Mouse (Mus musculus): ENCODE data around the gene Snrnp25. TPM values are rescaled to one million over a fixed set of nuclear protein-coding genes. Genes with fewer than 3 reads are reported as not detected.

Snrnp25 gene
- total and polyA plus RNA-seq, 3 experiments: 130 to 158 TPM; not detected in 1

GRCm38 (mm10) chr11:32245614-32246013 is 40.4 kb downstream of the Snrnp25 start (continued):
- TF ChIP-seq MEF2A (IDR thresholded peaks at IDR 0.05; ENCODE audit: extremely low read depth, insufficient replicate concordance, low read depth, low read length, poor library complexity, severe bottlenecking) (peak; percentile 43; the same call in 1 of the 2 replicates), USF1 (IDR thresholded peaks at IDR 0.05; ENCODE audit: low read depth, low read length) (no peak; the same call in 1 of the 2 replicates), POLR2AphosphoS2 (IDR thresholded peaks at IDR 0.05; ENCODE audit: low read length) (peak; percentile 71; the same call in 1 of the 2 replicates), ZKSCAN1 (IDR thresholded peaks at IDR 0.05; ENCODE audit: low read depth, low read length) (no peak), MAFK (IDR thresholded peaks at IDR 0.05; ENCODE audit: borderline replicate concordance, low read depth, low read length) (peak; percentile 80; the same call in 1 of the 2 replicates), SIN3A (IDR thresholded peaks at IDR 0.05; ENCODE audit: low read length) (peak; percentile 90), TCF12 (IDR thresholded peaks at IDR 0.05; ENCODE audit: low read depth, low read length) (peak; percentile 100), GABPA (IDR thresholded peaks at IDR 0.05; ENCODE audit: low read depth, low read length) (peak; percentile 68; the same call in 1 of the 2 replicates), MAZ (IDR thresholded peaks at IDR 0.05; ENCODE audit: low read depth, low read length) (peak; percentile 36), SMC3 (IDR thresholded peaks at IDR 0.05; ENCODE audit: low read depth, low read length) (no peak), UBTF (IDR thresholded peaks at IDR 0.05; ENCODE audit: borderline replicate concordance, insufficient read depth, low read depth, low read length) (no peak), POLR2A (IDR thresholded peaks at IDR 0.05; ENCODE audit: control insufficient read depth in 1 of 2, insufficient read depth in 1 of 2, low read depth in 1 of 2, low read length in 2 of 2, poor library complexity in 1 of 2) (peak; percentile 25 to 37; a peak in 1 of 4 replicates), KAT2A (conservative IDR thresholded peaks at IDR 0.05; ENCODE audit: low read depth, low read length) (peak; percentile 49; the same call in 1 of the 2 replicates), RCOR1 (IDR thresholded peaks at IDR 0.05; ENCODE audit: low read depth, low read length) (peak; percentile 96), USF2 (IDR thresholded peaks at IDR 0.05; ENCODE audit: borderline replicate concordance in 1 of 2, insufficient read depth in 1 of 2, low read depth in 1 of 2, low read length in 2 of 2) (no peak), ETS1 (IDR thresholded peaks at IDR 0.05; ENCODE audit: low read depth, low read length) (peak; percentile 97), CTCF (IDR thresholded peaks at IDR 0.05 in 2 of 3, conservative IDR thresholded peaks at IDR 0.05 in 1 of 3; ENCODE audit: control insufficient read depth in 1 of 3, insufficient read depth in 1 of 3, low read depth in 2 of 3, low read length in 3 of 3, poor library complexity in 1 of 3, severe bottlenecking in 1 of 3) (no peak), ZMIZ1 (IDR thresholded peaks at IDR 0.05; ENCODE audit: low read depth, low read length) (peak; percentile 84), GATA1 (IDR thresholded peaks at IDR 0.05; ENCODE audit: low read depth, low read length) (peak; percentile 100), ZNF384 (IDR thresholded peaks at IDR 0.05; ENCODE audit: low read depth, low read length) (peak; percentile 51), BHLHE40 (IDR thresholded peaks at IDR 0.05; ENCODE audit: borderline replicate concordance, low read depth, low read length) (peak; percentile 66), MAX (IDR thresholded peaks at IDR 0.05; ENCODE audit: low read length) (peak; percentile 47; the same call in 1 of the 2 replicates)

- DNase-seq (ENCODE audit: low read depth, low spot score): peak; percentile 62
- no peaks in the 10 kb centered on the region for H3K9me3 ChIP-seq (replicated peaks; ENCODE audit: insufficient read depth, low read length)
Measured at GRCm38 (mm10) chr11:32247068-32247467, 41.9 kb downstream of the Snrnp25 start.

More at GRCm38 (mm10) chr11:32247068-32247467, 41.9 kb downstream of the Snrnp25 start:
- Histone ChIP-seq H3K4me1 (ENCODE audit: control insufficient read depth in 1 of 2, insufficient read depth in 2 of 2, low read length in 2 of 2) (peaks cover 38 to 67% of the 10 kb centered on the region in 2 experiments), H3K79me2 (ENCODE audit: control insufficient read depth, insufficient read depth, low read length, poor library complexity) (no peaks in the 10 kb centered on the region), H3K9ac (ENCODE audit: control insufficient read depth, low read depth, low read length, poor library complexity, severe bottlenecking) (no peak overlapping the region), H3K27me3 (ENCODE audit: control insufficient read depth in 1 of 2, insufficient read depth in 2 of 2, low read length in 2 of 2) (no peaks in the 10 kb centered on the region), H3K27ac (ENCODE audit: control insufficient read depth, low read depth, low read length) (peak overlapping the region; percentile 2; the same call in 1 of the 2 replicates), H3K4me3 (ENCODE audit: control insufficient read depth in 1 of 2, insufficient read depth in 1 of 2, low read depth in 2 of 2, low read length in 2 of 2) (no peak overlapping the region), H3K36me3 (ENCODE audit: control insufficient read depth in 1 of 2, insufficient read depth in 2 of 2, low read length in 2 of 2) (peaks cover 0 to 67% of the 10 kb centered on the region in 2 experiments; a peak in 2 of 4 replicates)
- no peak for TF ChIP-seq GABPA (IDR thresholded peaks at IDR 0.05; ENCODE audit: low read depth, low read length)
- TF ChIP-seq POLR2AphosphoS5 (IDR thresholded peaks at IDR 0.05; ENCODE audit: borderline replicate concordance, low read depth, low read length): no peak
- TF ChIP-seq BHLHE40 (IDR thresholded peaks at IDR 0.05; ENCODE audit: borderline replicate concordance, low read depth, low read length): no peak
- TF ChIP-seq MEF2A (IDR thresholded peaks at IDR 0.05; ENCODE audit: extremely low read depth, insufficient replicate concordance, low read depth, low read length, poor library complexity, severe bottlenecking): no peak
- TF ChIP-seq ZMIZ1 (IDR thresholded peaks at IDR 0.05; ENCODE audit: low read depth, low read length): no peak
- TF ChIP-seq JUND (IDR thresholded peaks at IDR 0.05; ENCODE audit: low read depth, low read length): no peak
- no peak for TF ChIP-seq E2F4 (IDR thresholded peaks at IDR 0.05; ENCODE audit: borderline replicate concordance, low read depth, low read length)
- TF ChIP-seq ETS1 (IDR thresholded peaks at IDR 0.05; ENCODE audit: low read depth, low read length): no peak
- TF ChIP-seq RAD21 (IDR thresholded peaks at IDR 0.05; ENCODE audit: low read depth, low read length): peak; percentile 64
- TF ChIP-seq GATA1 (IDR thresholded peaks at IDR 0.05; ENCODE audit: low read depth, low read length): no peak
- no peak for TF ChIP-seq CHD1 (IDR thresholded peaks at IDR 0.05; ENCODE audit: low read depth, low read length)
- TF ChIP-seq MAFK (IDR thresholded peaks at IDR 0.05; ENCODE audit: borderline replicate concordance, low read depth, low read length): no peak
- TF ChIP-seq TCF12 (IDR thresholded peaks at IDR 0.05; ENCODE audit: low read depth, low read length): 0 out of 2 replicates have a peak, but pooled peaks have one; percentile 26
- TF ChIP-seq CTCF (IDR thresholded peaks at IDR 0.05 in 2 of 3, conservative IDR thresholded peaks at IDR 0.05 in 1 of 3; ENCODE audit: control insufficient read depth in 1 of 3, insufficient read depth in 1 of 3, low read depth in 2 of 3, low read length in 3 of 3, poor library complexity in 1 of 3, severe bottlenecking in 1 of 3): peak; percentile 22 to 73 (median 50); a peak in 5 of 6 replicates
- TF ChIP-seq ZC3H11A (IDR thresholded peaks at IDR 0.05; ENCODE audit: low read depth, low read length): peak; percentile 32; the same call in 1 of the 2 replicates
- TF ChIP-seq ZNF384 (IDR thresholded peaks at IDR 0.05; ENCODE audit: low read depth, low read length): no peak
- TF ChIP-seq ELF1 (IDR thresholded peaks at IDR 0.05; ENCODE audit: low read depth, low read length): no peak
- TF ChIP-seq EP300 (IDR thresholded peaks at IDR 0.05; ENCODE audit: low read depth in 1 of 2, low read length in 2 of 2): 0 out of 4 replicates have a peak, but pooled peaks of 1 of the 2 experiments have one; percentile 19
- peak; percentile 70 for TF ChIP-seq SMC3 (IDR thresholded peaks at IDR 0.05; ENCODE audit: low read depth, low read length)
- no peak for TF ChIP-seq USF1 (IDR thresholded peaks at IDR 0.05; ENCODE audit: low read depth, low read length)
- TF ChIP-seq MAZ (IDR thresholded peaks at IDR 0.05; ENCODE audit: low read depth, low read length): no peak
